Mouse (Mus musculus) monocyte, adult 2 months (primary cell): ENCODE measurements at regions not wholly inside any gene's neighbourhood (a gene's known extent, or its start where the extent isn't known, plus 50 kb on each side); places are given as distances from the start of the nearest gene placed in this dataset.
A peak's percentile ranks its signal among the peaks of the same experiment; 100 is the strongest.

Experiments used
- DNase-seq, 2 experiments: peaks; one replicate each; pipeline ENCODE4 v3.0.0; 2022; ENCODE audit warnings: low spot score in 2 of 2, low read depth in 1 of 2

DNA sequence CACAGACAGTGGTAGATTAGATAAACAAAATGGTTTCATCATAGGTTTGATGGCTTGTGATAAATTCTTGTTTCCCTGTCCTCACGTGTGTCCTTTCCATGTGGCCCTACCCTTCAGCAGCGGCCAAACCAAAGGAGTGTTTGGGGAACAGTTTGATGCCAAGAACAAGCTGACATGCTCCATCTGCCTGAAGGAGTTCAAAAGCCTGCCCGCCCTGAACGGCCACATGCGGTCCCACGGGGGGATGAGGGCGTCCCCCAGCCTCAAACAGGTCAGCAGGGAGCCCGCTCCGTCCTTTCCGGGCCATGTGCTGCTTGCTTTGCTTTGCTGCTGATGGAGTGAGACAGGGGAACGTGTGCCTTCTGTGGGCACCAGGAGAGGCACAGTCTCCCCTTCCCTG is 51.0 kb upstream of the Mrps10 start:
- DNase-seq, result no peak

DNA sequence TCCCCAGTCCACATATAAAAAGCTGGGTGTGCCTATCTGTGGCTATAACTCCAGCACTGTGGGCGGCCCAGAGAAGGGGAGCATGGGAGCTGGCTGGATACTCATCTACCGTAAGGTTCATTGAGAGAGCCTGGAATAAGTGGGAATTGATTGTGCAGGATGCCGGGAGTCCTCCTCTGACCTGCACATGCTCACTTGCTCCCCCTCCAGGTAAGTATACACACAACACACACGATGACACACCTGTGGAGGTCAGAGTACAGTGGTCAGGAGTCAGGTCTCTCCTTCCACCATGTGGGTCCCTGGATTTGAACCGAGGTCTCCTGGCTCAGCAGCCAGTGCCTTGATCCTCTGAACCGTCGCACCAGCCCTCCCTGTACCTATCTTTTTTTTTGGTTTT is 55.5 kb upstream of the Mrps10 start:
- DNase-seq, result no peak

DNA sequence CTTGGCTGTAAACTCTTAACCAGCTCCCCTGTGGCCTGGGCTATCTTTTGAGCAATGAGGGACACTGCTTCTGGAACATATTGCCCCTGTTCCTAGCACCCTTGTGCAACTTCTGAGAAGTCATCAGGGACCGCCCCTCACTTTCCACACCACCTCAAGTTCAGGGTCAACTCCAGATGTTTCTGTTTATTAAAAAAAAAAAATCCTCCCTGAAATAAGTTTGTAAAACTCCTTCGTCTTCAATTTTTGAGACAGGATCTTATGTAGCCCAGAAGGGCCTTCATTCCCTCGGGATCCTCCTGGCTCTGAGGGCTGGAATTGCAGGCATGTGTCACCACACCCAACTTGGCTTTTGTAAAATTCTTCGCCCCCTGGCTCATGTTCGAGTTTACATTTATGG is 57.4 kb upstream of the Mrps10 start:
- no peak for DNase-seq

GRCm38 (mm10) chr17:47306027-47306761 is 62.5 kb upstream of the Mrps10 start:
- DNase-seq, result no peak

DNA sequence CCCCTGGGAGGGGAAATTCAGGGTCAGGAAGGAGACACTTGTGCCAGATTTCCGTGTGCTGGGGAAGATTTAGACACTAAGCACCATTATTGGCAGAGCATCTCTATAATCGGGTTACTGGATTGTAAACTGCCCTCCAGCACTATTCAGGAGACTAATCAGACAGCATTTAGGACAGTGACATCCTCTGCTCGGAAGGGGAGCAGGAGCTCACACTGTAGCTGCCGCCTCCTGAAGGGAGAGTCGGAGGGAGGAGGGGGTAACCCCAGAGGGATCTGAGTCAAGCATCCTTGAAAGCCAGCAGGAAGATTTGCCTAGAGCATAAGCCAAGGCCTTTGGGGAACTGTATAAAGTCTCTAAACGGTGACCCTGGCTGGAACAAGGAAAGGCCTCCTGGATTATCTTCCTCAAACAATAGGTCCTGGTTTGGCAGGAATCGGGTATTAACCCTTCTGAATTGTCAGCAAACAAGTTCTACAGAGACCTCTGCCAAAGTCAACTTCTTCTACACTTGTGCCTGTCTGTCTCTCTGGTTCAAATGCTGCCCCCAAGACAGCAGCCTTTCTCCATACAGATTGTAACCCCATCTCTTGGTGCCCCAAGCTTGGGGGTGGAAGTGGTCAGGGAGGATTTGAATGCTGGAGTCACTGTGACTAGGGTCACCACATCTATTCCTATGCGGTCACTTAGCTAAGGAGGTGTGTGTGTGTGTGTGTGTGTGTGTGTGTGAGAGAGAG is 64.1 kb upstream of the Mrps10 start:
- no peak for DNase-seq

DNA sequence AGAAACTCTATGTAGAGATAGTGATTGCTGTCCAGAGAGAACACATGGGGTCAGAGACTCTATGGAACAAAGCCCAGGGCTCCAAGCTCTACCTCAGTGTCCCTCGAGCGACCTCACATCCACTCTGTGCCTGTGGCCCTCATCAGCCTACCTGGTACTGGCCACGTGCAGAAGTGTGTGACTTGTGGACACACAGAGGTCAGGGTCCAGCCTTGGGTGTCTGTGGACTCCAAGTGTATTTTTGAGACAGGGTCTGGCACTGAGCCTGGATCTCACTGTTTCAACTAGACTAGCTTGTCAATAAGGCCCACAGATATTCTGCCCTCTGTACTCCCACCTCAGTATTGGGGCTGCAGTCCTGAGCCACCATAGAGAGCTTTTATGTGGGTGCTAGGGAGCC is 65.1 kb upstream of the Mrps10 start:
- DNase-seq, result no peak

DNA sequence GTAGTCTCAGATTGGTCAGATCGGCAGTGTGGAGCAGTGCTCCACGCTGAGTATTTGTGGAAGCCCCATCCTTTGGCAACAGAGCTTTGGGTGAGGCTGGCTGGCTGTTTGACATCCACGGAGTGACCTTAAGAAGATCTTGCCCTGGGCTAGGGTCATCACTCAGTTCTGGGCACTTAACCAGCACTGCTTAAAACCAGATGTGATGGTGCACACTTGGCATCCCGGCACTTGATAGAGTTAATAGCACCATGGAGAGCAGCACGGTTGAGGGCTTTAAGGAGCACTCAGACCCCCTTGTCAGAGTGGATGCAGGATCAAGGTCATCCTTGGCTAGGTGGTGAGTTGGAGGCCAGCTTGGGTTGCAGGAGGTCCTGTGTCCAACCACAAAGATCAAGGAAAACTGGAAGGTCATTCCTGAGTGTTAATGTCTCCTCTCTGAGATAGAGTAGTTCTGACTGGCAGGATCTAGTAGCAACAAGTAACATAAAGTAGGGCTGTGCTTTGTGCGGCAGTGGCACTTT is 70.2 kb upstream of the Mrps10 start:
- DNase-seq, result no peak

- DNase-seq, result no peak
These were observed 70.7 kb upstream of the Mrps10 start for GRCm38 (mm10) chr17:47297965-47298364.

DNA sequence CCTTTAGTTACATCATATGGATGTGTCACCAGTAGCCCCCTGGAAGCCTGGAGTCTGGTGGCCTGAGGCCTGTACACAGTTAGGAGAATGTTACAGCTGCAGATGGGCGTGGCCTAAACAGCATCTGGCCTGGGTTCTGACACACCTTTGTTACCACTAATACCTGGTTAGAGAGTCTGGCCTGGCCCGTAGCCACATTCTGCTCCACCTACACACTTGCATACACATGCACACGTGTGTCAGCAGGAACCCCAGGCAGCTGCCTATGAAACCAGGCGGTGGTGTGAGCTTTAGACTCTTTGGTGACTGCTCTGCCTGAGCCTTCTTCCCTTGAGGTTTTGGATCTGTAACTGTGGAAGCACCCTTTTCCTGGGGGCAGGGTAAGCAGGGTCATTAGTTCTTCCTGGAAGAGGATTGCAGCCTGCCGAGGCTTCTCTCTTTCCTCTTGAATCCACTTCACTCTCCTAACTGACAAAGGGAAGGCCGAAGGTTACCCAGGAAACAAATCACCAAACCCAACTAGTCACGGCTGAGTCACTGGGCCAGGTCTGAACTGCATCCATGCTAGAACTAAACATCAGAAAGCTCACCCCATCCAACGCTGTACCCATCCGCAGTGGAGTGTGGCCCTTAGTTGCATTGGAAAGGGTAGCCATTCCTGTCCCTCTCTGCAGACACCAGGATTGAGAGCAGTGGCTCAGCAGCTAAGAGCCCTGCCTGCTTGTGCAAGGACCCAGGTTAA is 71.8 kb upstream of the Mrps10 start:
- no peak for DNase-seq

- DNase-seq, result no peak
These were observed 73.2 kb upstream of the Mrps10 start for GRCm38 (mm10) chr17:47295315-47296011.

- DNase-seq, result peak in 1 of 2 experiments; percentile 34
These were observed 74.6 kb upstream of the Mrps10 start for GRCm38 (mm10) chr17:47294091-47294534.

DNA sequence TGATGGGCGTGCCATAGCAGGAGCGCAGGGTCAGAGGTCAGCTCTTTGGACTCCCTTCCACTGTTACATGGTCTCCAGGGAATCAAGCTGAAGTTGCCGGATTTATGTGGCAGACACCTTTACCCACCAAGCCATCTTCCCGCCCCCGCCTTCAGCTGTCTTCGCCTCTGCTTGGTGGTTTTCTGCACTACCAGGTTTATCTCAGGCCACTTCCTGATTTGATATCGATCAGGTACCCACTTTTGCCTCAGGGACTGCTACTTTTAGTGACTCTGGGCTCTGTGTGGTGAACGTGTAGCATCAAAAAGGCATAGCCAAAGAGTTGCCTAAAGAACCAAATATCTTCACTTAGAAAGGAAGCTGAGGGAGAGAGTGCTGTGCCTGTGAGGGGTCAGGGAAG is 75.5 kb upstream of the Mrps10 start:
- DNase-seq, result no peak

DNA sequence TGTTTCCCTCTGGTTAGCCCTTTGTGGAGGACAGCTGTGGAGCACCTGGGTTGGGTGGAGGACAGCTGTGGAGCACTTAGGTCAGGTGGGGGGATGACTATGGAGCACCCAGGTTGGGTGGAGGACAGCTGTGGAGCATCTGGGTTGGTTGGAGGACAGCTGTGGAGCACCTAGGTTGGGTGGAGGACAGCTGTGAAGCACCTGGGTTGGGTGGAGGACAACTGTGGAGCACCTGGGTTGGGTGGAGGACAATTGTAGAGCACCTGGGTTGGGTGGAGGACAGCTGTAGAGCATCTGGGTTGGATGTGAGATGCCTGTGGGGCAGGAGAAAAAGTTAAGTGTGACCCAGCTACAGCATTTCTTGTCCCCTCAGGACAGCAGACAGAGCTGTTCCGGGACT is 77.1 kb upstream of the Mrps10 start:
- DNase-seq, result no peak

DNA sequence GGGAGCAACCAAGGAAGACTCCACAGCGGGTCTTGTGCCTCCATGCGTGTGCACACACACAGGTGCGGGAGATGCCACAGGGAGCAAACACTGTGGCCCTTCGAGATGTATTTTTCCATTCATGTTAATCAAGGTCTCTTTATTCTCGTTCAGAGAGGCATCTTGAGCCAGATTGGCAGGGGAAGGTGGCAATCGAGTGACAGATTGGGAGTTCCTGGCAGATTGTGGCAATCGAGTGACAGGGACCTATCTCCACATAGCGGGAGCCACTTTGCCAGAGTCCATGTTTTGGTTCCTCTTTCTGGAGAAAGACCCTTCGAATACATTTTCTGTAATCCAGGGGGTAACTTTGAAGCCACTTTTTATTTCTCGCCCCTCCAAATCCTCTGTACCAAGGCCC is 83.1 kb upstream of the Mrps10 start:
- no peak for DNase-seq

GRCm38 (mm10) chr17:47284236-47284635 is 84.5 kb upstream of the Mrps10 start:
- DNase-seq, result no peak

DNA sequence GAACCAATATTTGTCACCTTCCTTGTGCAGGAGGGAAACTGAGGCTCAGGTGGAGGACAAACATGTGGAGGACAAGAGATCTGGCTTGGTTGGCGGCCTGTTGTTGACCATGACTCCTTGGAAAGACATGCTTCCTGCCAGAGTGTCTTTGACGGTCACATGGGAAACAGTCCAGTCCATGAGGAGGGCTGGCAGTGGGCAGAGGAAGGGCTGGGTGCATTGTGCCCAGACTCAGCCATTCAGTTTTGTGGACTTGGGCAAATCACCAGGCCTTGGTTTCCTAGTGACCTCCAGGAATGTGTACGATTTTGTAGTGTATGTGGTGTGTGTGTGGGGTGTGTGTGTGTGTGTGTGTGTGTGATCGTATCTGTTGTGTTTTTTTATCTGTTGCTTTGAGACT is 85.5 kb upstream of the Mrps10 start:
- DNase-seq, result no peak

- no peak for DNase-seq
These were observed 86.2 kb upstream of the Mrps10 start for GRCm38 (mm10) chr17:47282476-47282875.

DNA sequence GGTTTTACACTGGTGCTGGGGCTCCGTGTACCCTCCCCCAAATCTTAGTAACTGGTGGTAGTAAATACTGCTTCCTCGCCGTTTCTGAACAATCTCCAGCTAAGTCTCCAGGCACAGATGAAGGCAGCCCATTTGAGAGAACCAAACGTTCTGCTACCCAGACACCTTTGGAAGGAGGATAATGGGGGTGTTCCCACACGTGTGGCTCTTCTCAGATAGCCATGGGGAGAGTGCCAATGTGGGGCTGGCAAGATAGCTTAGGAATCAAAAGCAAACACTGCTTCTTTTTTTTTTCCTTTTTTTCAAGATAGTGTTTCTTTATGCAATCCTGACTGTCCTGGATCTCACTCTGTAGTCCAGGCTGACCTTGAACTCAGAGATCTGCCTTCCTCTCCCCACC is 90.8 kb upstream of the Mrps10 start:
- no peak for DNase-seq

GRCm38 (mm10) chr17:47276639-47277038 is 92.0 kb upstream of the Mrps10 start:
- DNase-seq, result no peak

DNA sequence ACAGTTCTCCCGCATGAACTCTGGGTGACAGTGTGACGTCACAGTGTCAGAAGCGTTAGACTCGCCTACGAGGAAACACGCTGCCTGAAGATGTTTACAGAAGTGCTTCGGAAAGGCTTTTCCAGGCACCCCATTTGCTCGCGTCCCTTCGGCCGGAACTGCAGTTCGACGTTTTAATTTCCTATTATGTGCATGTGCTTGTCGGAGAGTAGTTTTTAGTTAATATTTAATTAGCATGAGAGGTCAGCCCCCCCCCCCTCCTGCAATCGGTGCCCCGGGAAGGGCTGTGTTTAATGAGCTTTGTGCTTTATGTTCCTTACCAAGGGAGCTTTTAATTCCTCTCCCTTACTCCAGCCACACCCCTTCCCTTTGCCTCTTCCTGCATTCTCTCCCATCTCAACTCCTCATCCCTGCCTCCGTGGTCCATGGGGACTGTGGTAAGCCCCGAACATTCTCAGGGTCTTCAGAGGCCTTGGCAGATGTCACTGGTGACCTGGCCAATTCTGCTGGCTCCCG is 92.8 kb upstream of the Mrps10 start:
- no peak for DNase-seq

GRCm38 (mm10) chr17:47273309-47273708 is 95.4 kb upstream of the Mrps10 start:
- no peak for DNase-seq
